Mouse (Mus musculus): ENCODE data around the gene Lipe.
A peak's percentile ranks its signal among the peaks of the same experiment; 100 is the strongest.

- TF ChIP-seq CTCF (IDR thresholded peaks at IDR 0.05): no peak
- TF ChIP-seq EP300 (IDR thresholded peaks at IDR 0.05): peak; percentile 85
Observed at GRCm38 (mm10) chr7:25429886-25430784, 31.6 kb upstream of the Lipe start.

Data from lung, postnatal 0 days (tissue).